Mouse (Mus musculus) forebrain, embryonic 11.5 days (tissue): ENCODE data around the gene Slc13a2. TPM values are rescaled to one million over a fixed set of nuclear protein-coding genes. Genes with fewer than 3 reads are reported as not detected.

Experiments used
- ATAC-seq: fragments of 200-750 bp; cut with Nextera tagmentation; replicated peaks from 2 replicates; pipeline ENCODE4 v1.8.0; 2017; ENCODE audit warnings: moderate TSS enrichment; ENCODE audit not compliant: low FRiP score
- DNase-seq: peaks from one replicate; pipeline ENCODE4 v3.0.0-alpha.2; 2017; ENCODE audit warnings: low spot score
- H3K27ac ChIP-seq: fragments of 300-500 bp; sonication (generic); 2 replicates; pipeline ENCODE4 v1.5.1; 2014; ENCODE audit warnings: low read depth, low read length
- H3K27me3 ChIP-seq: fragments of 300-500 bp; sonication (generic); 2 replicates; pipeline ENCODE4 v1.6.1; 2014; ENCODE audit warnings: mild to moderate bottlenecking, low read length, mixed read lengths; ENCODE audit not compliant: control insufficient read depth, insufficient read depth
- H3K36me3 ChIP-seq: fragments of 300-500 bp; sonication (generic); 2 replicates; pipeline ENCODE4 v1.6.1; 2014; ENCODE audit warnings: mild to moderate bottlenecking, low read length, moderate library complexity, mixed read lengths; ENCODE audit not compliant: control insufficient read depth, insufficient read depth
- H3K4me1 ChIP-seq: fragments of 300-500 bp; sonication (generic); replicated peaks from 2 replicates; pipeline ENCODE4 v1.6.1; 2014; ENCODE audit warnings: low read length, mixed read lengths; ENCODE audit not compliant: control insufficient read depth, insufficient read depth
- H3K4me2 ChIP-seq: fragments of 300-500 bp; sonication (generic); 2 replicates; pipeline ENCODE4 v1.6.1; 2014; ENCODE audit warnings: low read depth, mild to moderate bottlenecking, low read length, moderate library complexity, mixed read lengths; ENCODE audit not compliant: severe bottlenecking
- H3K4me3 ChIP-seq: fragments of 300-500 bp; sonication (generic); 2 replicates; pipeline ENCODE4 v1.5.1; 2014; ENCODE audit warnings: low read depth, low read length
- H3K9ac ChIP-seq: fragments of 300-500 bp; sonication (generic); 2 replicates; pipeline ENCODE4 v1.6.1; 2014; ENCODE audit warnings: low read length
- H3K9me3 ChIP-seq: fragments of 300-500 bp; sonication (generic); 2 replicates; pipeline ENCODE4 v1.6.1; 2016; ENCODE audit warnings: low read length, mixed read lengths; ENCODE audit not compliant: control insufficient read depth
- WGBS: fragments of 180-500 bp; shearing (Covaris S2); extraction: QIAGEN DNeasy Blood & Tissue Kit; methylation state at CpG from one replicate; pipeline ENCODE4 v1.1.7; 2014; 5-methylcytosine and 5-hydroxymethylcytosine counted together
- polyA plus RNA-seq: library from polyadenylated mRNA; unstranded; fragments of >200 nt; fragmentation: Nextera tagmentation; extraction: Ambion mirVana; gene quantifications from 2 replicates; pipeline ENCODE4 v1.2.1, GENCODE M21; 2014

Slc13a2 gene
- polyA plus RNA-seq, 1 experiment from 2014 or later, result not detected

- Histone ChIP-seq H3K9ac (no peak overlapping the region), H3K4me1 (no peaks in the 10 kb centered on the region), H3K9me3 (no peaks in the 10 kb centered on the region), H3K4me3 (no peak overlapping the region), H3K27me3 (no peaks in the 10 kb centered on the region), H3K4me2 (no peak overlapping the region), H3K27ac (no peak overlapping the region), H3K36me3 (no peaks in the 10 kb centered on the region)
- WGBS, result 85% methylated on average over 3 of the region's 3 CpGs
- ATAC-seq (no peak), DNase-seq (no peak)
These were observed 25.2 kb upstream of the Slc13a2 start for GRCm38 (mm10) chr11:78447168-78447567.

DNA sequence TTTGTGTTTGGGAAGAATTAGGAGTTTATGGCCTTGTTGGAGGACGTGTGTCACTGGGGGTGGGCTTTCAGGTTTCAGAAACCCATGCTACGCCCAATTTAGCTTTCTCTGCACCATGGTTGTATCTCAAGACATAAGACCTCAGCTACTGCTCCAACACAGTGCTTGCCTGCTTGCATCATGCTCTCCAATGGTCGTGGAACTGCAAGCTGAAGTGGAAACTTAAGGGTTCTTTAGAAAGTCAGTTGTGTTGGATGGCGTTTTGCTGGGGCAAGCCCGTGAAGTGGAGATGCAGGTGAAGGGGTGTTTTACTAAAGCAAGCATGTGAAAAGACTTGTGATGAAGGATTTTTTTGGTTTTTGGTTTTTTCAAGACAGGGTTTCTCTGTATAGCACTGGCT, 21.1 kb upstream of the Slc13a2 start:
- H3K4me2 ChIP-seq, result no peak overlapping the region
- 82% methylated on average over 5 of the region's 5 CpGs for WGBS

DNA sequence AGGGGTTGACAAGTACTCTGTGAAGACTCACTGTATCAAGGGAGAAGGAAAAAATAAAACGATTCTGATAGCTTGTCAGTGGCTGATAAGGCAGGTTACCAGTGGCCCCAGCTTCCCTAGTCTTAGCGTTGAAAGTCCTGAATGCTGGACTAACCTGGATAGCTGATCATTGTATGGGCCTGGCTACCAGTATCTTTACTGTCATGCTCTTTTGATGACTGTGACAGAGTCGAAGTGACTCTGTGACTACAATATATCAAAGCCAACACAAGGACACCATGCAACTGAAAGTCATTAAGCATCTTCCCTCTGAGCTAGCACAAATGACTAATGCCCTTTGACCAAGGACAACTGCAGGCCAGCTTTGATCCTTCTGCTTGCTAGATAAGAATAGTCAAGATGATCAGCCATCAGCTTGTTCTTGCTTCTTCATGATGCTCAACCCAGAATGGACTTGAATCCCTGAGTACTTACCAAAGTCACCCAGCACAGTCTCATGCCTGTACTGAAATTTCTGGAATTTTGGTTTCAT, 16.4 kb upstream of the Slc13a2 start:
- Histone ChIP-seq H3K4me2 (no peak overlapping the region), H3K9me3 (no peaks in the 10 kb centered on the region), H3K36me3 (no peaks in the 10 kb centered on the region), H3K4me1 (peaks cover 5% of the 10 kb centered on the region; the same call in 1 of the 2 replicates), H3K4me3 (no peak overlapping the region), H3K27me3 (no peaks in the 10 kb centered on the region), H3K27ac (no peak overlapping the region), H3K9ac (no peak overlapping the region)
- 73% methylated on average over 3 of the region's 3 CpGs for WGBS
- no peak for DNase-seq
- no peak for ATAC-seq

More for the DNA sequence above, 21.1 kb upstream of the Slc13a2 start:
- no peaks in the 10 kb centered on the region for H3K9me3 ChIP-seq
- H3K27ac ChIP-seq, result no peak overlapping the region
- no peaks in the 10 kb centered on the region for H3K4me1 ChIP-seq
- no peak for DNase-seq
- H3K9ac ChIP-seq, result no peak overlapping the region
- H3K36me3 ChIP-seq, result no peaks in the 10 kb centered on the region
- H3K4me3 ChIP-seq, result no peak overlapping the region
- H3K27me3 ChIP-seq, result no peaks in the 10 kb centered on the region
- no peak for ATAC-seq

- 95% methylated on average over 7 of the region's 7 CpGs for WGBS
- ATAC-seq (no peak), DNase-seq (no peak)
- no peaks in the 10 kb centered on the region for H3K36me3 ChIP-seq
- no peak overlapping the region for H3K9ac ChIP-seq
- no peaks in the 10 kb centered on the region for H3K27me3 ChIP-seq
- no peak overlapping the region for H3K27ac ChIP-seq
- peaks cover 5% of the 10 kb centered on the region; the same call in 1 of the 2 replicates for H3K4me1 ChIP-seq
- no peak overlapping the region for H3K4me3 ChIP-seq
- H3K9me3 ChIP-seq, result no peaks in the 10 kb centered on the region
- H3K4me2 ChIP-seq, result no peak overlapping the region
These were observed 15.2 kb upstream of the Slc13a2 start for GRCm38 (mm10) chr11:78437182-78437581.

- Histone ChIP-seq H3K4me2 (peak overlapping the region; percentile 33), H3K9ac (no peak overlapping the region)
These were observed 13.8 kb upstream of the Slc13a2 start for GRCm38 (mm10) chr11:78435776-78436349.

DNA sequence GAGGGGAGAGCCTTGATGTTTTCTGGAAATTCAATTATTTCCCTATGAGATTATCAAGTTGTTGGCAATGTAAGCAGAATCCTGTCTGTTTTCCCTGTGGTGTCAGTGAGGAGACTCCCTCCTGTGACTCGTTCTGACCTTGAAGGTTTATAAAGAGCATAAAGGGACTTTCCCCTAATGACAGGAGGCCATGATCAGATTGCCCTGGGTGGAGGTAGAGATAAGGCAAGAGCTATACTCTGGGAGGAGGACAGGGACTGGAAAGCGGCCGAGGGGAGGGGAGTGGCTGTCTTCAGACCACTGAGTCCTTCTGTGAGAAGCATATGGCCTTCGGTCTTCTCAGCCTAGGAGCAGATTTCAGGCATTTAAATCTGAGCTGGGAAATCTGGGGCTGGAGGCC, 12.0 kb upstream of the Slc13a2 start:
- Histone ChIP-seq H3K4me1 (peaks cover 5% of the 10 kb centered on the region; the same call in 1 of the 2 replicates), H3K9me3 (no peaks in the 10 kb centered on the region), H3K4me2 (no peak overlapping the region), H3K27ac (no peak overlapping the region), H3K9ac (no peak overlapping the region), H3K27me3 (no peaks in the 10 kb centered on the region), H3K4me3 (no peak overlapping the region), H3K36me3 (no peaks in the 10 kb centered on the region)
- no peak for DNase-seq
- WGBS, result 88% methylated on average over 4 of the region's 4 CpGs
- no peak for ATAC-seq

More at GRCm38 (mm10) chr11:78435776-78436349, 13.8 kb upstream of the Slc13a2 start:
- no peak overlapping the region for H3K4me3 ChIP-seq
- no peaks in the 10 kb centered on the region for H3K36me3 ChIP-seq
- no peak overlapping the region for H3K27ac ChIP-seq
- ATAC-seq (no peak), DNase-seq (peak; percentile 89)
- H3K4me1 ChIP-seq, result peaks cover 5% of the 10 kb centered on the region; the same call in 1 of the 2 replicates
- 6% methylated on average over 19 of the region's 19 CpGs for WGBS
- no peaks in the 10 kb centered on the region for H3K9me3 ChIP-seq
- H3K27me3 ChIP-seq, result no peaks in the 10 kb centered on the region

DNA sequence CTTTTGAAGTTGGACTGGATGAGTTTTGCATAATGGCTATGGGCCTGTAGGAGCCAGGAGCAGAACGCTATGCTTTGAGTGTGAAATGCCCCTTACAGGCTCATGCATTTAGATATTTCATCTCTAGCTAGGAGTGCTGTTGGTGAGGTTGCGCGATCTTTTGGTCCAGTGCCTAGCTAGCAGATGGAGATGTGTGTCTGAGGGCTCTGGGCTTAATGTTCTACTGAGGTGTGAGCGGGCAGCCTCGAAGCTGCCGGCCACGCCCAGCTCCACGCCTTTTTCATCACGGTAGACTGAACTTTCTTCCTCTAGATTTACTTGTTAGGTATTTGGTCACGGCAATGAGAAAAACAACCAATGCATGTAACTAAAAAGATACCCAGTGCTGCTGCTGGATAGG, 9.2 kb upstream of the Slc13a2 start:
- Histone ChIP-seq H3K4me1 (peaks cover 5% of the 10 kb centered on the region; the same call in 1 of the 2 replicates), H3K27ac (no peak overlapping the region), H3K9me3 (no peaks in the 10 kb centered on the region), H3K4me2 (no peak overlapping the region), H3K27me3 (no peaks in the 10 kb centered on the region), H3K36me3 (no peaks in the 10 kb centered on the region), H3K4me3 (no peak overlapping the region), H3K9ac (no peak overlapping the region)
- ATAC-seq (no peak), DNase-seq (no peak)
- WGBS, result 91% methylated on average over 10 of the region's 10 CpGs

DNA sequence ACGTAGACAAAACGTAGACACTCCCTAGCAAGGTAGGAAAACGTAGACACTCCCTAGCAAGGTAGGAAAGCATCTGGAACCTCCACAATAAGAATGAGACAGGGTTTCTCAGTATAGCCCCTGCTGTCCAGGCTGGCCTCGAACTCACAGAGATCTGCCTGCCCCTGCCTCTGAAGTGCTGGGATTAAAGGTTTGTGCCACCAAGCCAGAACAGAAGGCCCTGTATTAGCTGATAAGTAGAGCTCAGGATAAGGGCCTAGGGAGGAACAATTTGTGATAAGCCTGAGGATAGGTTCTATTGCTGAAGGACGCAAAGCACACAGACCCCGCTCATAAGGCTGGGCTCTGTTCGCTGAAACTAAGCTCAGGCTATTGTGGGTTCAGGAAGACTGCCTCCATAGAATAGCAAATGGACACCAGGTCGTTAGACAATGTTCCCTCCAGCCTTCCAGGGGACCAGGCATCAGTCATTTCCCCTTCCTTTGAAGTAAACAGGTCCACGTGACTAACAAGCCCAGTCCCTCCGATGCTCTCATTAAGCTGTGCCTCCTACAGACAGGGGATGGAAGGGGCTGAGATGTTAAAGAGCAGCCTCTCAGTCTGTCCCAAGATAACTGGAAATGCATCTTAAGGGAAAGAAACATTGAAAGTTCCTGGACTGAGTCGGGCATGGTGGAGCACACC, 8.3 kb upstream of the Slc13a2 start:
- 57% methylated on average over 11 of the region's 11 CpGs for WGBS

More for the DNA sequence above, 8.3 kb upstream of the Slc13a2 start:
- Histone ChIP-seq H3K4me3 (no peak overlapping the region), H3K36me3 (no peaks in the 10 kb centered on the region), H3K9ac (no peak overlapping the region), H3K4me1 (no peaks in the 10 kb centered on the region), H3K27me3 (no peaks in the 10 kb centered on the region), H3K4me2 (no peak overlapping the region), H3K27ac (no peak overlapping the region), H3K9me3 (no peaks in the 10 kb centered on the region)
- DNase-seq (no peak), ATAC-seq (no peak)
